Mouse (Mus musculus): ENCODE data around the gene Olfr869.

The Olfr869 gene

DNA sequence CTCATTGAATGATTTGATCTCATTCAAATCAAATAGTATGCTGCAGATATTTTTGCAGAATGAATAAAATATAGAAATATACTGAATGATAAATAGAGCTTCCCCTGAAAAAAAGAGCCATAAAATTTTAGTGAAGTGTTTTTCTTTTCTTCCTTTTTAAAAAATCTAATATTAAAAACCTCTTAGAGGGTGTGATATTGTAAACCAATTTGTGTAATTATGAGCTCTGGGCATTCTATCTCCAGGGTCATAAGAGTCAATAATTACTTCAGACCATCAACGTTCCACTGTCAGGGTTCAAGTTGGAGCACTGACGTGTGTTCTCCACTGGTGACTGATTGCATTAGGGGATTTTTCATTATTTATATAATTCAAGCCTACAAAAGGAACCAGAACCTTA is at the start of gene Olfr869:
Gene Olfr869 (plus strand): TSS at position 301 of the 400 bp plus-strand sequence.
- DNase-seq (ENCODE audit: low read depth, low spot score): no peak

DNA sequence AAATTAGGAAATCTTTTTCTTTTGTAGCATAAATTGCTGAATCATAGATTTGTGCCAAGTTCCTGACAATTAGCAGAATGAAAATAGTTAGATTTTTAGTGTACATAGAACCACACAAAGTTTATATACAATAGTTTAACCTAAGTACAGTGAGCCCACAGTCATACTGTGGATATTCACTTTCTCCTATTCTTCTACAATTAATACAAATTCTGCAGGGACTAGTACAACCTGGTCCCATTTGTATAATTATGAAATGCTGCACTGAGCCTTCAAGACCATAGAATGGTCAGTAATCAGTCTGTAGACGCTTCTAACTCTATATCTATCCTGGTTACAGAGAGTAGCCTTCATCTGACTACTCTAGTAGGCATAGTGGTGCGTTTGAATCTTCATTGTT is 30.5 kb upstream of the Olfr869 start, which contains the start of gene Olfr868:
Gene Olfr868 (plus strand): TSS at position 301 of the 400 bp plus-strand sequence.
- no peak for DNase-seq (ENCODE audit: low read depth, low spot score)

DNA sequence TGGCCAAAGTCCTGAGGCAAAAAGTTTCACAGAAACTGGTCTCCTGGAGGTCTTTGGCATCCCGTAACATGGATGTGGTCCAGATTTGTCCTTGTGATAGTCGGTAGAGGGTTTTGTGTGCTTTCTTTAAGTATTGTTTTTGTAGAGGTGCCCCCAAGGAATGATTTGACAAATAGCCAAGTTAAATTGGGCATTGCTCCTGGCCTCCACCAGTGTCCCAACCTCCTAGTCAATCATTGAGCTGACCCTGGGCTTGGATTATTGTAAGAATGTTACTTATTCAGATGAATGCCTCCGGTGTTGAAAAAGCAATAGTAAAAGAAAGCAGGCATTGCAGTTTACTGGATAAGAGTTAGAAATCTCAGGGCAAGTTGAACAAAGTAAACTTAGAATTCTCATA is 20.9 kb downstream of the Olfr869 start:
- no peak for DNase-seq (ENCODE audit: low read depth, low spot score)

DNA sequence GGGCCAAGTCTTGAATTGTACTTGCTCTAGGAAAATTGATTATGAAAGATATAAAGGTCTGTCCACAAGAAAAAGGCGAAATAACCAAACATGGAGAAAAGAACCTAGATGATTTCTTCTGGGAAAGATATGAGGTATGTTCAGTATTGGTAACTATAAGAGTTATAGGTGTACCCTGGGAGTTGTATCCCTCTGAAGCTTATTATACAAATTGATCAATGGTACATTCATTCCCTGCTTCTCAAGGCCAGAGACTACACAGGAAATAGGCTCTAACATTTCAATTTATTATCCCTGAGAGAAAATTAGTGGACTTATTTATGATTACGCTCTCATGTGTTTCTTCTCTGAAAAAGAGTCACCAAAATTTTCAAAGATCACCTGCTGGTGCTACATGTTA is 45.1 kb downstream of the Olfr869 start, which contains the start of gene Olfr870:
Gene Olfr870 (minus strand): TSS at position 101 of the 400 bp plus-strand sequence.
- DNase-seq (ENCODE audit: low read depth, low spot score): no peak

DNA sequence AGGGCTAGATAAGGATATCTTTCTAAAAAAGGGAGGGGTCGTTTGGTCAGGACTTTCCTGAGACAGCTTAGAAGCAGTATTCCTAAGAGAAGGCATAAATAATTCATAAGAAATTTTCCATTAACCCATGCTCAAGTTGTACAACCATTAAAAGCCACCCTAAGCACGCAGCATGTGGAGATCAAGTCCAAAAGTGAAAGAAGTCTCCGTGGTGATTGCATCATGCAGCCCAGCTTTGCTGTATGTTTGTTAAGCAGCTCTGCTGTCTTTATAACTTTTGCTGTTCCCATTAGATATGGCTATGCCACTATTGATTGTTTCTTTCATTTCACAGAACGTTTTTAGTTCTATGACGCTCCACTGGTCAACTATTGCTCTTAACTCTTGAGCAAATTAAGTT is 50.7 kb downstream of the Olfr869 start:
- no peak for DNase-seq (ENCODE audit: low read depth, low spot score)
